Mouse (Mus musculus) urinary bladder, adult 2 months (tissue): ENCODE data around the gene Kcnj9. TPM values are rescaled to one million over a fixed set of nuclear protein-coding genes. Genes with fewer than 3 reads are reported as not detected.

ENCODE experiments used
- DNase-seq: peaks from one replicate; pipeline ENCODE4 v3.0.0; 2022; ENCODE audit warnings: low spot score
- polyA plus RNA-seq: library from polyadenylated mRNA; depleted of rRNA; stranded (reverse); fragments of >200 nt; gene quantifications from 2 replicates; pipeline ENCODE4 v1.2.3, GENCODE M21; 2012; rRNA removed

Kcnj9 gene
- polyA plus RNA-seq, 1 experiment, result 0.23 TPM

- no peak for DNase-seq
Measured at GRCm38 (mm10) chr1:172292880-172293279, 36.2 kb downstream of the Kcnj9 start.

DNA sequence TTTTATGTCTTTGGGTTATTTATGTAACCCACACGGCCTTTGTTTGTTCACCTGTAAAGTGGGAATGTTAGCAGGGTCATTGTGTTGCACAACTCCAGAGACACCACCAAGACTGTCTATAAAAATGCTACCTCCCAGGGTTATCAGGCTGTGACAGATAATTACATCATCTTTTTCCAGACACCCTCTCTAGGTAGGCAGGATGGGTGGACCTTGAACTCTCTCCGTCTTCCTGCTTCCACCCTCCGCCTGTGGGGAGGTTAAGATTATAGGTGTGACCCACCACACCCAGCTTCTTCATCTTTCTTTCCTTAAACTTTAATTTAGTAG lies 39.5 kb downstream of the Kcnj9 start:
- DNase-seq, result no peak

GRCm38 (mm10) chr1:172288900-172289616 lies 40.1 kb downstream of the Kcnj9 start:
- no peak for DNase-seq

DNA sequence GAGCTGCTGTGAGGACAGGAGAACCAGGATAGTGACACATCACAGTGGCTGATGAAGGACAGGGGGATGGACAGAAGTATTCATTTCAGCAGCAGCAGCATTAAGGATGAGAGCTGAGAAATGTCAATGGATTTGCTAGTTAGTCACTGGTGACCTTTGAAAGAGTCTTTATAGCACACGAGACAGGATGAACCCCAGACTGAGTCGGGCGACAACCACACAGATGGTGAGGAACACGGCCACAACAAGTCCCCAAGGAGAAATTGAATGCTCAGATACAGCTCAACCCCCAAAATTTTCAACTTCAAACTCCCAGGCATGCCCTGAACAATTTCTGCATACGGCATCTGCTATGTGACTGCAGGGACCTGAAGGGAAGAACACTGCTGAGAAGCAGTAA lies 42.4 kb downstream of the Kcnj9 start:
- DNase-seq, result no peak

DNA sequence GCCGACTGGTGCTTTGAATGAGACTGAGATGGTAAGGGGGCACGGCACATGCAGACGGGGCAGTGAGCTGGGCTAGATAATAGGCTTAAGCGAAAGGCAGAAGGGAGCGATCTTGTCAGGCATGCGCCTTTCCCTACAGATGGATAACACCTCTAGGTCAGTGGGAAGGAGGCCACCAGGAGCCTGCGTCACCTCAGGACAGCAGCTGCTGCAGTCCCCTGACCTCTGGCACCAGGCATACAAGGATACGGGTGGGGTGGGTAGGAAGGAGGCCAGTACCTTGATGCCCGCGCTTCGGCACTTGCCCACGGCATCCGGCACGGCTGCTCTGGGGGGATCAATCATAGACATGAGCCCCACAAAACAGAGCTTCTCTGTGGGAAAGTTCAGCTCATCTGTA lies 44.9 kb downstream of the Kcnj9 start:
- DNase-seq, result no peak

DNA sequence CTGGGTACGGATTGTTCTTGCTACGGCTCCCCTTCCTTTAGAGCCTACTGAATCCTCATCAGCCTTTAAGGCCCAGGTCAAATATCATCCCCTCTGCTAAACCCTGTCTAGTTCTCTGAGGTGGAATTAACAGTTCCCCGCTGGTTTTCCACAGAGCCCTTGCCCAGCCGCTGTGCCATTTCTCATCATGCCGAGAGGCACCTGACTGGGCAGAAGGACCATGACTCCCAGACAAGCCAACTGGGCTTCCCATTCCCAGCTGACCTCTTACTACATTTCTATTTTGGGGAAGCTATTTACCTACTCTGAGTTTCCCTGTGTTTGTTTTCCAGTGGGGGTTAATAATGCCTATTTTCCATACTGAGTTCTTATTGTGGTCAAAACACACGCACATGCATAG lies 46.0 kb downstream of the Kcnj9 start:
- DNase-seq, result no peak

DNA sequence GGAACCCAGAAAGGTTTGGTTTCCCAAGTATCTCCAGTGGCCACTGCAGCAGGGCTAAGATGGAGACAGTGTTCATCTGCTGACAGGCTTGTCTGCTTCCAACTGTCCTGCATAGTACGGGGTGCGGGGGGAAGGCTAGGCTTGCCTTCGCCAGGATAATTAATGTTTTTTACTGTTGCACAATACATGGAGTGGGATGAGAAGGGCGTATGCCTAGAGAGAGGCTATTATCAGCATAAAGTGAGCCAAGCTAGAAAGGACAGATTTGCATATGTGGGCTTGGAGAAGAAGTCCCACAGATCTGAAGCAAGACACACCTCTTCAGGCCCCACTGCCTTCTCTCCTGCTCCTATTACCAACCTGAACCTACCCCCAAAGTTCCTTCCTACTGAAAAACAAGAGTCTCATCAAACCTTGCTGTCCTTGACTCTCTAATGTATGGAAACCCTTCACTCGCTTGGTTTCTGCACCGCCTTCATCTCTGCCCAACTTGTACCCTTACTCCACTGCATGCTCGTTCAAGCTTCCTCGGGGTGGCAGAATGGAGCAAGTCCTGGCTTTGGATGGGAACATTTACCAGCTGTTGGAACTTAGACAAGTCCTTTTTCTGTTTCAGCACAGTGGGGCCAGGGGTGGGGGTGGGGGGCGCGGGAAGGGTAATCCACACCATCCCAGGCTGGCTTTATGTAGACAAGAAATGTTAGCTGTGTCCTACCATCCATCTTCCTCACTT lies 47.4 kb downstream of the Kcnj9 start:
- no peak for DNase-seq

DNA sequence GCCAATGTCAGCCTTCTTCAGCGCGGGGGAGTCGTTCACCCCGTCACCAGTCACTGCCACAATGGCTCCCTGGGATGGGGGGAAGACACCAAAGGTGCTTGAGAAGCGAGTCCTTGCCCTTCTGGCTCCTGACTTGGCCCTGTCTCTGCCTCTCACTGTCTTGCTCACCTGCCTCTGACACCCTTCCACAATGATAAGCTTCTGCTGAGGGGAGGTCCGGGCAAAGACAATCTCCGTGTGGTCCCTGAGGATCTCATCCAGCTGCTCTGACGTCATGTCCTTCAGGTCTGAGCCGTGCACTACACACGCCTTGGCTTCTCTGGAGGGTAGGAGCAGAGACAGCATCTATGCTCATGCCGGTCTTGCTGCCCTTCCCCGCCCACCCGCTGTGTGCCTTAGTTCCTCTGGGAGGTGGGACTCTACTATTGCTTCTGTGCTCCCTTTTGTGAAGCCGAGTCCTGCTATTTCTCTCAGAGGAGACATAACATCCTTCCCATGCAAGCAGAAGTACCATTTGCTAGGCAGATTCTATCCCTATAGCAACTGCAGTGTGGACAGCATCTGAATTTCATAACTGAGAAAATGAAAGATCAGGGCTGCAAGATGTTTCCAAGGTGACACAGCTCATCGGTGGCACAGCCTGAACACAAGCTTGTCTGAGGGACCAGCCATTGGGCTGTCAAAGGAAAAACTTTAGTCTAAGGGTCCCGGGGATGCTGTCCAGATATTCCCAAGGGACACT lies 49.2 kb downstream of the Kcnj9 start:
- DNase-seq, result no peak

DNA sequence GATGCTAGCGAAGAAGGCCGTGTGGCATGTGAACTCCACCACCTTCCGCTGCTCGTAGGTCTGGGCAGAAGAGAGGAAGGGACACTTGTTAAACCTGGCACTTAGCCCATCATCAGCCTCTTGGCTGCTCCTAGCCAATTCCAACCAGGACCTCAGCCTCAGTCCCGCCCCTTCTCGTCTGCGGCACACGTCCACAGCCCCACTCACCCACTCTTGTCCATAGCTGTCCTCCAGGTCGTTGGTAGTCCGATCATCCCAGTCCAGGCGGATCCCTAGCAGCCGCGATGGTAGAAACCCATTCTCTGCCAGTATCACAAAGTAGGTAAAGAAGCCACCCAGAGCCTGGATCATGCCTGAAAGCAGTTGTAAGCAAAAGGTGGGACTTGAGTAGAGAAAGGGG lies 50.8 kb downstream of the Kcnj9 start:
- no peak for DNase-seq

- DNase-seq, result no peak
Measured at GRCm38 (mm10) chr1:172277172-172277571, 51.9 kb downstream of the Kcnj9 start.

- no peak for DNase-seq
Measured at GRCm38 (mm10) chr1:172274547-172274946, 54.6 kb downstream of the Kcnj9 start.

DNA sequence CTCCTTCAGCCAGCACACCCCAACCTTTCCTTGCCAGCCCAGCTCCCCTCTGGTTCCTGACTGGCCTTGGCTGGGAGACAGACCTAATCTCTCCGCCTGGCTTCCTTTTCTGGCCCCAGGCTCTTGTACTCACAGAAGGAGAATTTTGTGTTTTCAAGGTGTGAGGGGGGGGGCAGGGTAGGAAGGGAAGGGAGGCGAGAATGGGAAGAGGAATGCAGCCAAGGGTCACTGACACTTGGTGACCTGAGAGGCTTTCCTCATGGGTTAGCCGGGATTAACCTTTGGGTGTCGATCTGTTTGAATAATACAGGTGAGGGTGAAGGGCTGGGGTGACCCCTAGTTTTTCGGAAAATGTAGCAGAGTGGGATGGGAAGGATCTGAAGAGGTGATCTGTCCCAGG lies 55.0 kb downstream of the Kcnj9 start:
- DNase-seq, result no peak

GRCm38 (mm10) chr1:172273386-172273785 lies 55.7 kb downstream of the Kcnj9 start:
- no peak for DNase-seq

DNA sequence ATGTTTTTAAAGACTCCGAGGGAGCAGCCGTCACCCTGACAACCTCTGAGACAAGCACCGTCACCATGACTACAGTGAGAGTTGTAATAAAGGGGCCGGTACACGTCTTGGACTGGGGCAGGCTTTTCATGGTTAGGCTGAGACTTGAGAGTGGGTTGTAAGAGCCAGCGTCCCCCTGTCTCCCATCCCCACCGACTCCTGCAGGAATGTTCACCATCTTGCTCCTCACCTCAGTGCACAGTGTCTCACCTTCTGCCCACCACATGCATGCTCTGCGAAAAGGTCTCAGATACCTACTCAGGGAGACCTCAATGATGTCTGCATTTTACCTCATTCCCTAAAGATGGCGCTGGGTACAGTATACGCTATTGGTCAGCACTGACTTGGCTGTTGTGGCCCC lies 57.4 kb downstream of the Kcnj9 start:
- DNase-seq, result no peak

GRCm38 (mm10) chr1:172271208-172271607 lies 57.9 kb downstream of the Kcnj9 start:
- DNase-seq, result no peak

Other genes with a start within 250 kb of the Kcnj9 start
- gene Copa, start 246.8 kb downstream of the Kcnj9 start, polyA plus RNA-seq, result 84.9 and 135 TPM in 2 replicates
- gene Ncstn, start 246.5 kb downstream of the Kcnj9 start, polyA plus RNA-seq, result 94.8 and 100.0 TPM in 2 replicates
- 89.4 and 89.6 TPM in 2 replicates for gene Pex19, start 202.6 kb downstream of the Kcnj9 start, polyA plus RNA-seq
- 115 and 118 TPM in 2 replicates for gene Dcaf8, start 181.2 kb downstream of the Kcnj9 start, polyA plus RNA-seq
- gene Pea15a, start 122.5 kb downstream of the Kcnj9 start, polyA plus RNA-seq, result 165 and 166 TPM in 2 replicates
- gene Casq1, start 109.5 kb downstream of the Kcnj9 start, polyA plus RNA-seq, result 3.2 and 3.3 TPM in 2 replicates
- not detected in 2 replicates for gene Atp1a4, start 70.9 kb downstream of the Kcnj9 start, polyA plus RNA-seq
- gene Igsf8, start 67.7 kb downstream of the Kcnj9 start, polyA plus RNA-seq, result 54.7 and 60.0 TPM in 2 replicates
- gene Atp1a2, start 31.3 kb downstream of the Kcnj9 start, polyA plus RNA-seq, result 44.1 and 57.0 TPM in 2 replicates
- gene Kcnj10, start 11.9 kb upstream of the Kcnj9 start, polyA plus RNA-seq, result 0.39 and 0.52 TPM in 2 replicates
- gene Pigm, start 47.2 kb upstream of the Kcnj9 start, polyA plus RNA-seq, result 10.3 and 11.5 TPM in 2 replicates
- gene Slamf9, start 146.0 kb upstream of the Kcnj9 start, polyA plus RNA-seq, result 5.1 and 6.9 TPM in 2 replicates
- 12.5 and 14.1 TPM in 2 replicates for gene Igsf9, start 152.5 kb upstream of the Kcnj9 start, polyA plus RNA-seq
- gene Tagln2, start 170.7 kb upstream of the Kcnj9 start, polyA plus RNA-seq, result 139 and 175 TPM in 2 replicates
- gene Cfap45, start 191.5 kb upstream of the Kcnj9 start, polyA plus RNA-seq, result 0.66 and 1.2 TPM in 2 replicates
- gene Vsig8, start 226.6 kb upstream of the Kcnj9 start, polyA plus RNA-seq, result 0.40 and 0.50 TPM in 2 replicates